Mouse (Mus musculus): ENCODE measurements around the gene Sec14l1.

The Sec14l1 gene

DNA sequence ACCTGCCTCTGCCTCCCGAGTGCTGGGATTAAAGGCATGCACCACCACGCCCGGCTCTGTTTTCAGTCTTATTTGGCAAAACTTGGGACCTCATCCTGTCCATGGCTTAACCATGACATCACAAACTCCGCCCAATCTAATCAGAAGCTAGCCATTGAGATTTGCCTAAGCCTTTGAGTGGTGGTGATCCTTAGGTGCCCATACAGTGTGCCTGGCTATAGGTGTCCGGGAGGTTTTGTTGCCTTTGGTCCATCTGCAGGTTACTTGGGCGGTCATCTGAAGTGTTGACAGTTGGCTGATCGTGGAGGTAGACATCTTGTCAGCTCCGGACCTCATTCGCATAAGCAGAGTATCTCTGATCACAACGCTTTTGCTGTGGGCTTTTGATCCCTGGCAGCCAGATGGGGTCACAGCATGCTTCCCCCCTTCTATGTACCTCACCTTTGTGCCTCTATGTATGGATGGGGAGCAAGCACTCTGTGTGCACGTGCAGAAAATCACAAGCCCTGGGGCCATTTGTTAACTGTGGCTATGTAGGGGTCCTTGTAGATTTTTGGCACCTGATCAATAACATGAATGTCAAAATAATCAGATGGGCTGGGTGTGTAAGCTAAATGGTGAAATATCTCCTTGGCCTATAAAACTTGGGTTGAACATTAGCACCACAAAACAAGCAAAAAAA is 2.9 kb upstream of the Sec14l1 start:
- DNase-seq: no peak

GRCm38 (mm10) chr11:117112649-117113051 is 2.3 kb upstream of the Sec14l1 start:
- no peak for DNase-seq

DNA sequence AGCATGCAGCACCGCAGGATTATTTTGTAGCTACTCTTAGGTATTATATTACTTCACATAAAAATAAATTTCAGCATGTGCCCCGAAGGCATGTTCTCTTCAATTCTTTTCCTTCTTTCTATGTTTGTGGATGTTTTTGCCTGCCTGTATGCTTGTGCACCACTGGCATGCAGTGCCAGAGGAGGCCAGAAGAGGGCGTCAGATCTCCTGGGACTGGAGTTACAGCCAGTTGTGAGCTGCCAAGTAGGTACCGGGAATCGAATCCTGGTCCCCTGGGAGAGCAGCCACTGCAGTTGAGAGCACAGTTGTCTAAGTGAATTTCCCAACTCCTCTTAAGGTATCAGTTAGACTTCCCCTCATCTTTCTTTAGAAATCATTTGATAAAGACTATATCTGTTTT is 1.6 kb upstream of the Sec14l1 start:
- DNase-seq: no peak

GRCm38 (mm10) chr11:117114231-117114591 is 757 bp upstream of the Sec14l1 start:
- DNase-seq: no peak

DNA sequence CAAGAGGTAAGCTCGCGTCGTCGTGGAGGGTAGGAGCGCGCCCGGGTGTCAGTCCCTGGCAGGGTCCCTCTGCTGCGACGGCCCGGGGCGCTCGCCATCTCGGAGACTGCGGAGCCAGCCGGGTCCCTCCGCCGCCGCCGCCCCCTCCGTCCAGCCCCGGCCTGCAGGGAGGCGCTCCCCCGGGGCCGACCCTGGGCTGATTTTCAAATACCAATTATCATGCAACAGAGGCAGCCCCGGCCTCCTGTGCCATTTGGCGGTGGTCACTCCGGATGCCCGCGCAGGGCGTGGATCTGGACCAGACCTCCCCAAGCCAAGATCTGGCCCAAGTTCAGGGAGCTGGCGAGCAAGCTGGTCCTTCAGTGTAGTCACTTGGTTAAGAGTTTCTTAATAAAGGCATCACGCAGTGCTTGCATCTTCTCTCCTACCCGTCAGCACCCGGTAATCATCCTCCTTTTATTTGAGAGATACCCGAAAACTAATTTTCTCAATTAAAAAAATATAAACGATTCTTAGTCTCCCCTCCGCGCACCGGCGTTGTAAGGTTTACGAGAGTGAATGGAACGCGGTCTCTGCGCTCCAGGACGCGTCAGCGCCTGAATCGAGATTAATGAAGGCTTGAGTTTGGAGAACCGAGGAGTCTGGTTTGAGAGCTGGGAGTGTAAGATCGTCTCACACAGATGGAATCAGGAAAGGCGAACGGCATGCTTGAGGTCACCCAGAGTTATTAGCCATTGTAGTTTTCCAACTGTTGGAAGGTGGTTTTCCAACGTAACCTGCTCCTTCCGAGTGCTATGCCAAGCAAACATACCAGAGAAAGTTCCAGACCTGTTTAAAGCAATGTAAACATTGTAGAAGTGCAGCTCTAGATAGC is 615 bp downstream of the Sec14l1 start:
- DNase-seq: peak; percentile 82

GRCm38 (mm10) chr11:117116350-117117303 is 1.7 kb downstream of the Sec14l1 start:
- DNase-seq: peak; percentile 28

DNA sequence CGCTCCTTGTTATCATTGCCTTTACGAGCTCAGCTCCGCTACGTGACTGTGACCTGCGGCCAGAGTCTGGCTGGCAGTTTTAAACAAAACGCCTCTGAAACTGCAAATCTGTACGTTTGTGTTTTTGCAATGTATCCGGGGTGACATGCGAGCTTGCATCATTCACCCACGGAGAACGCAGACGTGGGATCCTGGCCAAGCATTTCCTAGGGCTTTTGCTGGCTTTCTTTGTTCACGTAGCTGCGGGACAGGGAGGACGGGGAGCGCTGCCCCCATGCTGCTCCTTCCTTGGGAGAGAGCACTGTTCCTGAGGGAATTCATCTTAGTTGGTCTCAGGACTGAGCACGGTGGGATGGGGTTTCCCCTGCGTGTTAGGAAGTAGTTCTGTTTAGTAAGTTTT is 2.4 kb downstream of the Sec14l1 start:
- peak; percentile 43 for DNase-seq

DNA sequence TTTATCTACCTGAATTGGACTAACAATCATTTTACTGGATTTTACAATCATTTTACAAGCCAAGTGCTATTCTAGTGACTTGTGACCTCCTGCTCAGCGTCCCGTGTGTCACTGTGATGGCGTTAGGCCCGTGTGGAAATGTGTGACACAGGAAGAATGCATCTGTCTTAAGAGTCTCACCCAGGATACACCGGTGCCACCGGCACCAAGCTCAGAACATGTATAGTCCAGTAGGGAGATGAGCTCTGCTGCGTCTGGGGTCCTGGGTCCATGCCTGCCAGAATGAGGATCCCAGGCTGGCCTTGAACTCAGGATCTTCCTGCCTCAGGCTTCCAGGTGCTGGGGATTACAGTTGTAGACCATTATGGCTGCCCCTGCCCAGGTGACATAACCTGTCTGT is 2.8 kb downstream of the Sec14l1 start:
- peak; percentile 37 for DNase-seq

DNA sequence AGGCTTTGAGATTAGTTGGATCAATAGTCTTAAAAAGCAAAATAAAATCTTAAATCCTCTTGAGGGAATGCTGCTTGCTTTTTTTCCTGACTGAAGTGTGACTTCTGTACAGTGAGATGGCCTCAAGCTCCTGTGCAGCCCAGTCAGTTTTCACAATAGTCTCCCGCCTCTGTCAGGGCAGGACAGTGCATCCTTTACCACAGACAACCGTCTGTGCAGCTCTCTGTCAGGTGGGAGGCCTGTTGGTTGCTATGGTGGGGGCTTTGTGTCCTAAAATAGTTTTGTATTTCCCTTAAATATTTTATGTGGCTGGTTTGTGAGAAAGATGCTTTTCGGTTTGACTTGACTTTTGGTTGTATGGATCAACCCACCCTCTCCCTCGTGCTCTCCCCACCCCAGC is 3.3 kb downstream of the Sec14l1 start:
- DNase-seq: peak; percentile 18

GRCm38 (mm10) chr11:117118721-117119321 is 3.9 kb downstream of the Sec14l1 start:
- DNase-seq: peak; percentile 89

DNA sequence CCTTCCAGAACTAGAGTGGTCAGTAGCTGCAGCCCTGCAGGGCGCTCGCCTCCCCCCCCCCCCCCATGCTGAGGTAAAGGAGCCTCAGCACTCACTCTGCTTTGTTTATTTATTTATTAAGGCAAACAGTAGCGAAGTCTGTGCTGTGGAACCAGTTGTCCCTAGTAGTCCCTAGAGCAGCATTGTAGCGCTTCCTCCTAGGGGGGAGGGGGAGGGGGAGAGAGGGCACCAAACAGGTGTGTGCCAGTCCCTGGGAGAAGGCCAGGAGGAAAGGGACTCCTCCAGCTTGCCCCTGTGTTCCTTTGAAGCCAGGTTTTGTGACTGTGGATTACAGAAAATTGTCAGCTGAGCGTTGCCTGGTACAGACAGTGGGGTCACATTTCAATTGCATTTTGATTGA is 4.8 kb downstream of the Sec14l1 start:
- DNase-seq: peak; percentile 49

- peak; percentile 57 for DNase-seq
Observed at GRCm38 (mm10) chr11:117120285-117121163, 5.6 kb downstream of the Sec14l1 start.

- peak; percentile 69 for DNase-seq
Observed at GRCm38 (mm10) chr11:117121164-117121535, 6.2 kb downstream of the Sec14l1 start.

DNA sequence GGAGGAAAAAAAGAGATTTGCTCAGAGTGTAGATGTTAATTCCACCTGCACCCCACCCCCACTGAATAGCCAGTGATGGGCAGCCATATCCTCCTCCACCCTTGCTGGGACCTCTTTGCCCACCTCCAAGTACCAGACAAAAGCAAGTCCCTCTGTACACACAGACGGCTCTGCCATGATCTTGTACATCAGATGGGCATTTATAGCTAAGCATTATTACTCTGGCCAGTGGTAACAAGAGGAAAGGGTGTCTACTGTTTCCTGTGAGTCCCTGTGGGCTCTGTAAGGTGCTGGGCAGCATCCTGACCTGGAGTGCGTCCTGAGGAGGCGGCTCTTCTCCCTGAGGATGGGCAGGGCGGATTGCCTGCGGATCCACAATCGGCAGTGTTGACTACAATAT is 7.0 kb downstream of the Sec14l1 start:
- peak; percentile 42 for DNase-seq

- peak; percentile 68 for DNase-seq
Observed at GRCm38 (mm10) chr11:117123418-117124085, 8.6 kb downstream of the Sec14l1 start.

DNA sequence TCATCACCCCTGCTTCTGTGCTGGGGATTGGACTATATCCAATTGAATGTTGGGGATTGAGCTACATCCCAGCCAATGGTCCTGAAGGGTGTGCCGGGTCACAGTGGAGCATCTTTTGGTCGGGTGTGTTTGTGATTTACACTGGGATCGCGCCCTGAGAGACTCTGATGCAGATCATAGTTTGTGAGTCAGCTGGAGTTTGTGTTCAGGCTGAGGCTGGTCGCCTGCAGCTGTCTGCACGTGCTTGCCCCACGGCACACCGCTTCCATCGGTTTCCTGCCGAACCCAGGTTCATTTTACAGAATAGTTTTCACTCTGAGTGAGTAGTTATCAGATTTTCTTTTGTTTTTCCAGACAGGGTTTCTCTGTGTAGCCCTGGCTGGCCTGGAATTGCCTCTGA is 9.6 kb downstream of the Sec14l1 start:
- no peak for DNase-seq

- no peak for DNase-seq
Observed at GRCm38 (mm10) chr11:117127250-117127837, 12.4 kb downstream of the Sec14l1 start.

DNA sequence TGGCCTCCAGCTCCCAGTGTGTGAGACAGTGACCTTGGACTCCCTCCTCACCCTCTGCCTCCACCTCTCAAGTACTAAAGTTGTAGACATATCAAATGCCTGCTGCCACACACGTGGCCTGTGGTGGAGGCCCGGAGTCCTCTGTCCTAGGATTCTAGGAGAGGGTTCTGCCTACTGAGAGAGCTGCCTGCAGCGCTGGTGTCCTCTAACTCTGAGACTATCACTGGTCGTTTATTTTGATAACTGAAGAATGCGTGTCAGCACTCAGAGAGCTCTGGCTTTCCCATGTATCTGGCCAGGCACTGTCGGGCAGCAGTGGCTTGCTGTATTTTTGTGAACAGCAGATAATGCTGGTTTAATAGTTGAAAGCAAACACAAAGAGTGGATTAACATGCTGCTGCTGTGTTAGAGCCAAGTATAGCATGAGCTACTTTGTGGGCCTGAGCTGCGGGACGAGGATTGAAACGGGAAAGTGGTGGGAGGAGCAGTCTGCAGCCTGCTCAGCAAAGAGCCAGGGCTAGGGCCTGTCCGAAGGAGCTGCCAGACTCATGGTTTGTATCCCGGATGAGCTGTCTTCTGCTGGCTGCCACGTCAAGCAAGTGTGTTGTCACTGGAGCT is 13.1 kb downstream of the Sec14l1 start:
- DNase-seq: no peak

DNA sequence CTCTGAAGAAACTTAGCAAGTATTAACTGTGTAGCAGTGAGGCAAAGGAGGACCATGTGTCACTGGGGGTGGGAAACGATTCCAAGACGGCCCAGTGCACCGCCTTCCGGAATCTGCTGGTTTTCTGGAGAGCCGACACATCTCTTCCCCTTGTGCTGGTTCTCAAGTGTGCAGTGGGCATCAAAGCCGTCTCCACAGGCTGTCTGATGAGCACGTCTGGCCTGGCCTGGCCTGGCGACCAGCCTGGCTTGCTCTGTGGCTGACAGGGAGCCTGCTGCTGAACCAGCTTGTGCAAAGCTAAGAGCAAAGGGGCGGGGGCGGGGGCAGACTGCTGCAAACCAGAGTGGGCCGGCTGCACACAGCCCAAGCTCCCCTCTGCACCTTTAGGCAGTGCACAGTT is 14.5 kb downstream of the Sec14l1 start:
- DNase-seq: peak; percentile 66

DNA sequence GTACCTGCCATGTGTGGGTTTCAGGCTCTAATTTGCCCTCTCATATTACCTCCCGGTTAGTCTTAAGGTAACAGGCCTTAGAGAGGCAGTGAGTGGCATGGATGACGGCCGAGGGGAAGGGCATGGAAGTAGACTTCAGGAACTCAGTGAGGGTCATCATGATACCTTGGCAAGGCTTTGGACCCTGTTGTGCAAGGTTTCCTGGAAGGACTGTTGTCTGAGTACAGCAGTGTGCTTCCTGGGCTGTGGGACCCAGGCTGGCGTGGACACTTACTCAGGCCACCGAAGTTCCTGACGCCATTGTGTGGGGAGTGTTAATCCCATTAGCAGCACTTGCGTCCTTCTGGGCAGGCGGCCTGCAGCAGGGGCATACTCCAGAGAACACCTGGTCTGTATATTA is 15.1 kb downstream of the Sec14l1 start:
- no peak for DNase-seq

Data from cerebellum, adult 11 months (tissue).